Mouse (Mus musculus) hindbrain, embryonic 12.5 days (tissue): ENCODE measurements around the gene Eif5. TPM values are rescaled to one million over a fixed set of nuclear protein-coding genes. Genes with fewer than 3 reads are reported as not detected.

Source experiments
- ATAC-seq: fragments of 200-750 bp; cut with Nextera tagmentation; 2 replicates; pipeline ENCODE4 v1.8.0; 2017; ENCODE audit warnings: moderate TSS enrichment; ENCODE audit not compliant: low FRiP score
- H3K27ac ChIP-seq: fragments of 300-500 bp; sonication (generic); 2 replicates; pipeline ENCODE4 v1.5.1; 2016; ENCODE audit warnings: mild to moderate bottlenecking
- H3K27me3 ChIP-seq: fragments of 300-500 bp; sonication (generic); 2 replicates; pipeline ENCODE4 v1.6.1; 2016; ENCODE audit warnings: mild to moderate bottlenecking
- H3K36me3 ChIP-seq: fragments of 300-500 bp; sonication (generic); 2 replicates; pipeline ENCODE4 v1.6.1; 2016; ENCODE audit warnings: mild to moderate bottlenecking
- H3K4me1 ChIP-seq: fragments of 300-500 bp; sonication (generic); 2 replicates; pipeline ENCODE4 v1.6.1; 2016
- H3K4me2 ChIP-seq: fragments of 300-500 bp; sonication (generic); replicated peaks from 2 replicates; pipeline ENCODE4 v1.6.1; 2016; ENCODE audit warnings: mild to moderate bottlenecking
- H3K4me3 ChIP-seq: fragments of 300-500 bp; sonication (generic); 2 replicates; pipeline ENCODE4 v1.5.1; 2016; ENCODE audit warnings: mild to moderate bottlenecking
- H3K9ac ChIP-seq: fragments of 300-500 bp; sonication (generic); 2 replicates; pipeline ENCODE4 v1.6.1; 2016; ENCODE audit warnings: mild to moderate bottlenecking, moderate library complexity
- H3K9me3 ChIP-seq: fragments of 300-500 bp; sonication (generic); replicated peaks from 2 replicates; pipeline ENCODE4 v1.6.1; 2016; ENCODE audit warnings: mild to moderate bottlenecking
- WGBS: fragments of 180-500 bp; shearing (Covaris S2); methylation state at CpG from one replicate; pipeline ENCODE4 v1.1.7; 2016; 5-methylcytosine and 5-hydroxymethylcytosine counted together
- polyA plus RNA-seq: library from polyadenylated mRNA; unstranded; fragments of >200 nt; fragmentation: Nextera tagmentation; extraction: Ambion mirVana; gene quantifications from 2 replicates; pipeline ENCODE4 v1.2.1, GENCODE M21; 2016

Gene Eif5
- polyA plus RNA-seq, 1 experiment from 2014 or later, result 662 TPM

GRCm38 (mm10) chr12:111574074-111574886 lies 36.5 kb downstream of the Eif5 start, which contains the start of gene Mark3:
Gene Mark3 (plus strand): TSS chr12:111574523.
- under 1% methylated on average over 66 of the region's 75 CpGs for WGBS
- ATAC-seq, result peak; percentile 99
- Histone ChIP-seq H3K36me3 (no peaks in the 10 kb centered on the region), H3K27ac (peak within 1 kb of the TSS; percentile 95), H3K9me3 (0 out of 2 replicates have a peak, but pooled peaks cover 4% of the 10 kb centered on the region), H3K4me3 (peak within 1 kb of the TSS; percentile 100), H3K4me1 (peaks cover 25% of the 10 kb centered on the region), H3K4me2 (peak within 1 kb of the TSS; percentile 90), H3K27me3 (no peaks in the 10 kb centered on the region), H3K9ac (peak within 1 kb of the TSS; percentile 100)

- H3K4me2 ChIP-seq, result peak overlapping the region; percentile 90
- H3K4me3 ChIP-seq, result peak overlapping the region; percentile 100
- peak overlapping the region; percentile 100 for H3K9ac ChIP-seq
- H3K9me3 ChIP-seq, result 0 out of 2 replicates have a peak, but pooled peaks cover 4% of the 10 kb centered on the region
- peak; percentile 64 for ATAC-seq
- H3K4me1 ChIP-seq, result peaks cover 25% of the 10 kb centered on the region
- WGBS, result under 1% methylated on average over 58 of the region's 58 CpGs
- H3K36me3 ChIP-seq, result no peaks in the 10 kb centered on the region
- H3K27ac ChIP-seq, result peak overlapping the region; percentile 95
- H3K27me3 ChIP-seq, result no peaks in the 10 kb centered on the region
Measured at GRCm38 (mm10) chr12:111574887-111575838, 37.3 kb downstream of the Eif5 start.

- Histone ChIP-seq H3K27ac (no peak overlapping the region), H3K9me3 (no peaks in the 10 kb centered on the region), H3K4me2 (no peak overlapping the region), H3K27me3 (no peaks in the 10 kb centered on the region), H3K9ac (no peak overlapping the region), H3K36me3 (no peaks in the 10 kb centered on the region), H3K4me1 (no peaks in the 10 kb centered on the region), H3K4me3 (no peak overlapping the region)
- WGBS, result 85% methylated on average over 1 of the region's 1 CpGs
- ATAC-seq, result no peak
Measured at GRCm38 (mm10) chr12:111583058-111583457, 45.2 kb downstream of the Eif5 start.

- H3K4me3 ChIP-seq, result no peak overlapping the region
- ATAC-seq, result no peak
- no peak overlapping the region for H3K4me2 ChIP-seq
- H3K36me3 ChIP-seq, result no peaks in the 10 kb centered on the region
- H3K4me1 ChIP-seq, result no peaks in the 10 kb centered on the region
- H3K27ac ChIP-seq, result no peak overlapping the region
- no peaks in the 10 kb centered on the region for H3K27me3 ChIP-seq
- WGBS, result 92% methylated on average over 1 of the region's 1 CpGs
- H3K9ac ChIP-seq, result no peak overlapping the region
- H3K9me3 ChIP-seq, result no peaks in the 10 kb centered on the region
Measured at GRCm38 (mm10) chr12:111584401-111584800, 46.6 kb downstream of the Eif5 start.

GRCm38 (mm10) chr12:111587252-111587651 lies 49.4 kb downstream of the Eif5 start:
- no peak overlapping the region for H3K4me3 ChIP-seq
- no peaks in the 10 kb centered on the region for H3K27me3 ChIP-seq
- no peak overlapping the region for H3K27ac ChIP-seq
- no peak overlapping the region for H3K9ac ChIP-seq
- 88% methylated on average over 12 of the region's 12 CpGs for WGBS
- no peaks in the 10 kb centered on the region for H3K4me1 ChIP-seq
- H3K36me3 ChIP-seq, result no peaks in the 10 kb centered on the region
- H3K4me2 ChIP-seq, result no peak overlapping the region
- no peaks in the 10 kb centered on the region for H3K9me3 ChIP-seq
- no peak for ATAC-seq

GRCm38 (mm10) chr12:111592407-111593021 lies 54.7 kb downstream of the Eif5 start:
- no peaks in the 10 kb centered on the region for H3K9me3 ChIP-seq
- H3K27me3 ChIP-seq, result no peaks in the 10 kb centered on the region
- no peak overlapping the region for H3K9ac ChIP-seq
- H3K4me1 ChIP-seq, result no peaks in the 10 kb centered on the region
- H3K36me3 ChIP-seq, result peaks cover 42% of the 10 kb centered on the region
- H3K27ac ChIP-seq, result no peak overlapping the region
- H3K4me2 ChIP-seq, result no peak overlapping the region
- 92% methylated on average over 14 of the region's 14 CpGs for WGBS
- no peak for ATAC-seq
- H3K4me3 ChIP-seq, result no peak overlapping the region

GRCm38 (mm10) chr12:111593775-111594174 lies 56.0 kb downstream of the Eif5 start:
- Histone ChIP-seq H3K27ac (no peak overlapping the region), H3K4me2 (no peak overlapping the region), H3K4me3 (no peak overlapping the region), H3K27me3 (no peaks in the 10 kb centered on the region), H3K9ac (no peak overlapping the region), H3K9me3 (no peaks in the 10 kb centered on the region), H3K4me1 (no peaks in the 10 kb centered on the region), H3K36me3 (peaks cover 52% of the 10 kb centered on the region)
- ATAC-seq, result no peak
- WGBS, result 77% methylated on average over 2 of the region's 2 CpGs

Other genes starting within 250 kb of the Eif5 start
- 43.2 and 44.8 TPM in 2 replicates for gene Cdc42bpb, start 160.3 kb upstream of the Eif5 start, polyA plus RNA-seq
- 0.45 and 0.74 TPM in 2 replicates for gene Lbhd2, start 131.2 kb upstream of the Eif5 start, polyA plus RNA-seq
- 4.9 and 5.1 TPM in 2 replicates for gene Exoc3l4, start 121.0 kb upstream of the Eif5 start, polyA plus RNA-seq
- gene Tnfaip2, start 95.5 kb upstream of the Eif5 start, polyA plus RNA-seq, result 3.7 and 4.1 TPM in 2 replicates
- 9.4 and 14.3 TPM in 2 replicates for gene Gm266, start 52.2 kb upstream of the Eif5 start, polyA plus RNA-seq
- 80.7 and 82.0 TPM in 2 replicates for gene Mark3, start 36.5 kb downstream of the Eif5 start, polyA plus RNA-seq
- gene Ckb, start 134.3 kb downstream of the Eif5 start, polyA plus RNA-seq, result 1,558 and 1,759 TPM in 2 replicates
- gene Trmt61a, start 140.1 kb downstream of the Eif5 start, polyA plus RNA-seq, result 10.7 and 10.8 TPM in 2 replicates
- gene Bag5, start 175.2 kb downstream of the Eif5 start, polyA plus RNA-seq, result 60.4 and 62.3 TPM in 2 replicates
- gene Apopt1, start 175.2 kb downstream of the Eif5 start, polyA plus RNA-seq, result 49.9 and 54.0 TPM in 2 replicates
- gene Klc1, start 220.8 kb downstream of the Eif5 start, polyA plus RNA-seq, result 430 and 446 TPM in 2 replicates